In the genomic region with DNA sequence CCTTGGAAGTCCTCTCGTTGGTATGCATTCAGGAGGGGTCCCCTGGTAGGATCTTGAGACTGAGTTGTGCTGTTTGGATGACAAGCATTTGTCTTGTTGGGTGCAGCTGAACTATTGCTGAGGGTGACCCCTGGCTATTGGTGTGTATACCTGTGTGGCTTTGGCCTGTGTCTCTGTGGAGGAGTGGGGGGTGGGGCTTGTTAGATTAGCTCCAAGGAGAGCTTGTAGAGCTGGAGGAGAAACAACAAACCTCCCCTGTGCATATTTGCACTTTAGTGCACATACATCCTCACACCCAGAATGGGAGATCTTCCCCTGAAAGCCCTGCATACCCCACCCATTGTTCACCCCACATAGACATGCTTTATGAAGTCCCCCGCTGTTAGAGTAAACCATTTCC, we compare ENCODE assay signal across 14 mouse cellular contexts. TPM values are rescaled to one million over a fixed set of nuclear protein-coding genes. Genes with fewer than 3 reads are reported as not detected.
A peak's percentile ranks its signal among the peaks of the same experiment; 100 is the strongest.
DNase-seq lines count a peak whose midpoint lies in the region; ATAC-seq lines count a peak whose summit lies in the region.
"Had no signal": no experiment of that assay in that cellular context is flagged by ENCODE, and none has a peak within 500 bp of the region (broad histone marks: within the 10 kb centered on the region; RNA-seq: fewer than 3 reads in every experiment).

No protein-coding gene starts in this region.

- ATAC-seq in neural tube, embryonic 11.5 days (ENCODE audit: insufficient read depth, low FRiP score, low TSS enrichment), result peak; percentile 3; the same call in 1 of the 2 replicates
- ATAC-seq in forebrain, embryonic 13.5 days, result no peak
- no peak for ATAC-seq in hindbrain, embryonic 16.5 days
- peak; percentile 0; the same call in 1 of the 2 replicates for ATAC-seq in neural tube, embryonic 13.5 days (ENCODE audit: low read depth)

- peak overlapping the region; percentile 53 for H3K4me3 ChIP-seq in neural tube, embryonic 11.5 days (ENCODE audit: low read depth, low read length)
- H3K4me3 ChIP-seq in forebrain, embryonic 13.5 days, result peak overlapping the region; percentile 74
- peak overlapping the region; percentile 75 for H3K4me3 ChIP-seq in hindbrain, embryonic 16.5 days (ENCODE audit: low read length)
- peak overlapping the region; percentile 73 for H3K4me3 ChIP-seq in neural tube, embryonic 13.5 days
- H3K4me3 ChIP-seq: gastrocnemius, adult 2 months; lung, embryonic 15.5 days had no signal

- no peak for DNase-seq in neural tube, embryonic 11.5 days (ENCODE audit: low spot score)
- DNase-seq in neural tube, embryonic 10.5 days (ENCODE audit: extremely low spot score, low spot score), result no peak
- DNase-seq in left cerebral cortex, adult 18-20 months (ENCODE audit: low spot score in 2 of 2), result no peak
- no peak for DNase-seq in lung, postnatal 14 days
- DNase-seq: adrenal gland, adult 2 months; gastrocnemius, adult 2 months; kidney, adult 11 months; thymus, postnatal 25 days had no signal

- 10% methylated on average over 2 of the region's 2 CpGs for WGBS in neural tube, embryonic 11.5 days
- WGBS in forebrain, embryonic 13.5 days, result 4% methylated on average over 2 of the region's 2 CpGs
- 0% methylated on average over 2 of the region's 2 CpGs for WGBS in hindbrain, embryonic 16.5 days
- 3% methylated on average over 2 of the region's 2 CpGs for WGBS in neural tube, embryonic 13.5 days

- H3K4me1 ChIP-seq in neural tube, embryonic 11.5 days (ENCODE audit: control insufficient read depth, insufficient read depth, low read length), result peaks cover 44% of the 10 kb centered on the region
- peaks cover 58% of the 10 kb centered on the region for H3K4me1 ChIP-seq in forebrain, embryonic 13.5 days
- peaks cover 44% of the 10 kb centered on the region for H3K4me1 ChIP-seq in hindbrain, embryonic 16.5 days (ENCODE audit: control insufficient read depth, insufficient read depth, low read depth, low read length)
- H3K4me1 ChIP-seq in neural tube, embryonic 13.5 days (replicated peaks), result peaks cover 73% of the 10 kb centered on the region

- peak overlapping the region; percentile 5; the same call in 1 of the 2 replicates for H3K9ac ChIP-seq in neural tube, embryonic 11.5 days (ENCODE audit: low read length)
- H3K9ac ChIP-seq in forebrain, embryonic 13.5 days, result peak overlapping the region; percentile 91; the same call in 1 of the 2 replicates
- H3K9ac ChIP-seq in hindbrain, embryonic 16.5 days (ENCODE audit: low read depth, low read length), result peak overlapping the region; percentile 15; the same call in 1 of the 2 replicates
- peak overlapping the region; percentile 86 for H3K9ac ChIP-seq in neural tube, embryonic 13.5 days
- H3K9ac ChIP-seq: lung, embryonic 15.5 days had no signal

- H3K9me3 ChIP-seq in neural tube, embryonic 11.5 days (ENCODE audit: control insufficient read depth, low read length), result no peaks in the 10 kb centered on the region
- no peaks in the 10 kb centered on the region for H3K9me3 ChIP-seq in forebrain, embryonic 13.5 days (replicated peaks)
- H3K9me3 ChIP-seq in hindbrain, embryonic 16.5 days (ENCODE audit: control insufficient read depth, low read length), result no peaks in the 10 kb centered on the region
- no peaks in the 10 kb centered on the region for H3K9me3 ChIP-seq in neural tube, embryonic 13.5 days
- H3K9me3 ChIP-seq: lung, embryonic 15.5 days had no signal

- H3K27ac ChIP-seq in neural tube, embryonic 11.5 days (ENCODE audit: low read depth, low read length), result peak overlapping the region; percentile 49
- peak overlapping the region; percentile 91 for H3K27ac ChIP-seq in forebrain, embryonic 13.5 days
- peak overlapping the region; percentile 52 for H3K27ac ChIP-seq in hindbrain, embryonic 16.5 days (ENCODE audit: low read depth, low read length)
- peak overlapping the region; percentile 93 for H3K27ac ChIP-seq in neural tube, embryonic 13.5 days (replicated peaks)
- H3K27ac ChIP-seq: gastrocnemius, adult 2 months; lung, embryonic 15.5 days had no signal

- H3K36me3 ChIP-seq in neural tube, embryonic 11.5 days (ENCODE audit: control insufficient read depth, insufficient read depth, low read length), result no peaks in the 10 kb centered on the region
- peaks cover 24% of the 10 kb centered on the region for H3K36me3 ChIP-seq in forebrain, embryonic 13.5 days (ENCODE audit: poor library complexity, severe bottlenecking)
- H3K36me3 ChIP-seq in hindbrain, embryonic 16.5 days (ENCODE audit: control insufficient read depth, insufficient read depth, low read length), result no peaks in the 10 kb centered on the region
- no peaks in the 10 kb centered on the region for H3K36me3 ChIP-seq in neural tube, embryonic 13.5 days
- H3K36me3 ChIP-seq: lung, embryonic 15.5 days had no signal

- H3K27me3 ChIP-seq in neural tube, embryonic 11.5 days (ENCODE audit: control insufficient read depth, insufficient read depth, low read length), result peaks cover 18% of the 10 kb centered on the region
- 0 out of 2 replicates have a peak, but pooled peaks cover 4% of the 10 kb centered on the region for H3K27me3 ChIP-seq in forebrain, embryonic 13.5 days
- H3K27me3 ChIP-seq in hindbrain, embryonic 16.5 days (replicated peaks; ENCODE audit: control insufficient read depth, insufficient read depth, low read length), result peaks cover 6% of the 10 kb centered on the region
- H3K27me3 ChIP-seq in neural tube, embryonic 13.5 days, result peaks cover 15% of the 10 kb centered on the region

- peak overlapping the region; percentile 88 for H3K4me2 ChIP-seq in neural tube, embryonic 11.5 days (ENCODE audit: low read depth)
- H3K4me2 ChIP-seq in forebrain, embryonic 13.5 days, result peak overlapping the region; percentile 86
- H3K4me2 ChIP-seq in hindbrain, embryonic 16.5 days (ENCODE audit: low read length), result peak overlapping the region; percentile 96
- peak overlapping the region; percentile 91 for H3K4me2 ChIP-seq in neural tube, embryonic 13.5 days
- H3K4me2 ChIP-seq: lung, embryonic 15.5 days had no signal

RNA-seq across cellular contexts. Expression of gene 3110082J24Rik, which starts 0.9 kb away (rescaled TPM):
- polyA plus RNA-seq in neural tube, embryonic 11.5 days (2014; fragmentation: Nextera tagmentation; extraction: Ambion mirVana), result 2.1 and 2.3 TPM in 2 replicates
- polyA plus RNA-seq in forebrain, embryonic 13.5 days (2015; fragmentation: Nextera tagmentation; extraction: Ambion mirVana), result 6.3 and 9.1 TPM in 2 replicates
- polyA plus RNA-seq in hindbrain, embryonic 16.5 days (2015; fragmentation: Nextera tagmentation; extraction: Ambion mirVana), result 3.5 and 4.6 TPM in 2 replicates
- 5.1 and 5.8 TPM in 2 replicates for polyA plus RNA-seq in neural tube, embryonic 13.5 days (2015; fragmentation: Nextera tagmentation; extraction: Ambion mirVana)
- 1 to 10 TPM; 2.0 to 3.5 TPM for total RNA-seq in left cerebral cortex, adult 18-20 months (2021)
- total RNA-seq: adrenal gland, adult 2 months; gastrocnemius, adult 2 months had no signal
- polyA plus RNA-seq: adrenal gland, adult 2 months; heart, embryonic 14.5 days; limb, embryonic 14.5 days; lung, embryonic 15.5 days had no signal

RNA-seq across cellular contexts. Expression of gene Garem2, which starts 1.8 kb away (rescaled TPM):
- polyA plus RNA-seq in neural tube, embryonic 11.5 days (2014; fragmentation: Nextera tagmentation; extraction: Ambion mirVana), result 14.4 and 16.5 TPM in 2 replicates
- polyA plus RNA-seq in forebrain, embryonic 13.5 days (2015; fragmentation: Nextera tagmentation; extraction: Ambion mirVana), result 14.4 and 14.8 TPM in 2 replicates
- 8.6 and 11.8 TPM in 2 replicates for polyA plus RNA-seq in hindbrain, embryonic 16.5 days (2015; fragmentation: Nextera tagmentation; extraction: Ambion mirVana)
- 15.6 and 17.2 TPM in 2 replicates for polyA plus RNA-seq in neural tube, embryonic 13.5 days (2015; fragmentation: Nextera tagmentation; extraction: Ambion mirVana)
- 10 to 100 TPM in 1 of 2 experiments, 1 to 10 TPM in 1; 10.0 to 10.7 TPM for total RNA-seq in left cerebral cortex, adult 18-20 months (2021)
- total RNA-seq: gastrocnemius, adult 2 months had no signal

RNA-seq across cellular contexts. Expression of gene Tyms, which starts 33.3 kb away (rescaled TPM):
- 247 and 248 TPM in 2 replicates for polyA plus RNA-seq in neural tube, embryonic 11.5 days (2014; fragmentation: Nextera tagmentation; extraction: Ambion mirVana)
- 213 and 233 TPM in 2 replicates for polyA plus RNA-seq in forebrain, embryonic 13.5 days (2015; fragmentation: Nextera tagmentation; extraction: Ambion mirVana)
- polyA plus RNA-seq in hindbrain, embryonic 16.5 days (2015; fragmentation: Nextera tagmentation; extraction: Ambion mirVana), result 39.4 and 48.8 TPM in 2 replicates
- polyA plus RNA-seq in neural tube, embryonic 13.5 days (2015; fragmentation: Nextera tagmentation; extraction: Ambion mirVana), result 52.8 and 67.6 TPM in 2 replicates
- total RNA-seq in left cerebral cortex, adult 18-20 months (2021), result 1 to 10 TPM; 3.6 to 4.1 TPM

RNA-seq across cellular contexts. Expression of gene Hadha, which starts 48.2 kb away (rescaled TPM):
- 93.0 and 102 TPM in 2 replicates for polyA plus RNA-seq in neural tube, embryonic 11.5 days (2014; fragmentation: Nextera tagmentation; extraction: Ambion mirVana)
- polyA plus RNA-seq in forebrain, embryonic 13.5 days (2015; fragmentation: Nextera tagmentation; extraction: Ambion mirVana), result 81.1 and 87.6 TPM in 2 replicates
- polyA plus RNA-seq in hindbrain, embryonic 16.5 days (2015; fragmentation: Nextera tagmentation; extraction: Ambion mirVana), result 75.3 and 79.1 TPM in 2 replicates
- 82.3 and 87.1 TPM in 2 replicates for polyA plus RNA-seq in neural tube, embryonic 13.5 days (2015; fragmentation: Nextera tagmentation; extraction: Ambion mirVana)
- total RNA-seq in left cerebral cortex, adult 18-20 months (2021), result 10 to 100 TPM; 58.3 to 64.8 TPM

RNA-seq across cellular contexts. Expression of gene Hadhb, which starts 48.3 kb away (rescaled TPM):
- 108 and 112 TPM in 2 replicates for polyA plus RNA-seq in neural tube, embryonic 11.5 days (2014; fragmentation: Nextera tagmentation; extraction: Ambion mirVana)
- polyA plus RNA-seq in forebrain, embryonic 13.5 days (2015; fragmentation: Nextera tagmentation; extraction: Ambion mirVana), result 80.2 and 83.9 TPM in 2 replicates
- polyA plus RNA-seq in hindbrain, embryonic 16.5 days (2015; fragmentation: Nextera tagmentation; extraction: Ambion mirVana), result 66.4 and 70.4 TPM in 2 replicates
- 81.2 and 81.5 TPM in 2 replicates for polyA plus RNA-seq in neural tube, embryonic 13.5 days (2015; fragmentation: Nextera tagmentation; extraction: Ambion mirVana)
- 10 to 100 TPM; 78.7 to 78.9 TPM for total RNA-seq in left cerebral cortex, adult 18-20 months (2021)

Comparison
In these comparisons a context has a peak if more than half of its experiments do, and no peak if none do; other contexts are left out.
1. ATAC-seq: peak in neural tube, embryonic 11.5 days (single experiment) and neural tube, embryonic 13.5 days (single experiment); none in forebrain, embryonic 13.5 days (single experiment) and hindbrain, embryonic 16.5 days (single experiment).
2. H3K9ac ChIP-seq: peak in every context shown above with its lines; median percentile 91 in forebrain, embryonic 13.5 days; 86 in neural tube, embryonic 13.5 days; 15 in hindbrain, embryonic 16.5 days; 5 in neural tube, embryonic 11.5 days.
3. Peak in every context shown above with its lines, with median percentiles within 50 percentile points of each other: H3K27ac ChIP-seq, H3K4me2 ChIP-seq and H3K4me3 ChIP-seq.